Mouse (Mus musculus) thymus, adult 2 months (tissue): ENCODE results near the gene Gltp. TPM values are rescaled to one million over a fixed set of nuclear protein-coding genes. Genes with fewer than 3 reads are reported as not detected.

Source experiments
- DNase-seq: peaks from one replicate; pipeline ENCODE4 v3.0.0; 2021
- H3K27ac ChIP-seq: fragments of 200-500 bp; 2 replicates; pipeline ENCODE4 v1.5.1; 2012; ENCODE audit warnings: low read length, control low read depth; ENCODE audit not compliant: control insufficient read depth, insufficient read depth
- H3K27me3 ChIP-seq: fragments of 200-500 bp; 2 replicates; pipeline ENCODE4 v1.6.1; 2012; ENCODE audit warnings: mild to moderate bottlenecking, low read length, moderate library complexity, mixed read lengths; ENCODE audit not compliant: control insufficient read depth, insufficient read depth
- H3K36me3 ChIP-seq: fragments of 200-500 bp; 2 replicates; pipeline ENCODE4 v1.6.1; 2012; ENCODE audit warnings: mild to moderate bottlenecking, low read length, moderate library complexity; ENCODE audit not compliant: control insufficient read depth, insufficient read depth
- H3K4me1 ChIP-seq: fragments of 200-500 bp; replicated peaks from 2 replicates; pipeline ENCODE4 v1.6.1; 2012; ENCODE audit warnings: low read length; ENCODE audit not compliant: control insufficient read depth, insufficient read depth
- H3K4me3 ChIP-seq: fragments of 200-500 bp; 2 replicates; pipeline ENCODE4 v1.5.1; 2012; ENCODE audit warnings: mild to moderate bottlenecking, low read length, control low read depth, moderate library complexity; ENCODE audit not compliant: control insufficient read depth, insufficient read depth
- CTCF ChIP-seq: fragments of 200-500 bp; IDR thresholded peaks from 2 replicates; pipeline ENCODE4 v1.5.1; 2012; ENCODE audit warnings: mild to moderate bottlenecking, control low read depth, low read length, moderate library complexity, borderline replicate concordance; ENCODE audit not compliant: control insufficient read depth, poor library complexity, insufficient read depth; ENCODE audit errors: extremely low read depth
- POLR2A ChIP-seq: fragments of 200-500 bp; IDR thresholded peaks from 2 replicates; pipeline ENCODE4 v1.6.1; 2012; ENCODE audit warnings: mild to moderate bottlenecking, low read length, control low read depth, moderate library complexity; ENCODE audit not compliant: control insufficient read depth, poor library complexity, insufficient read depth; ENCODE audit errors: extremely low read depth
- WGBS: fragments of 180-500 bp; shearing (Covaris S2); methylation state at CpG from one replicate; pipeline ENCODE4 v1.1.7; 2018; 5-methylcytosine and 5-hydroxymethylcytosine counted together
- polyA plus RNA-seq: library from polyadenylated mRNA; depleted of rRNA; stranded (reverse); fragments of >200 nt; gene quantifications from 2 replicates; pipeline ENCODE4 v1.2.3, GENCODE M21; 2012

The Gltp gene
- polyA plus RNA-seq, 1 experiment = 237 TPM

DNA sequence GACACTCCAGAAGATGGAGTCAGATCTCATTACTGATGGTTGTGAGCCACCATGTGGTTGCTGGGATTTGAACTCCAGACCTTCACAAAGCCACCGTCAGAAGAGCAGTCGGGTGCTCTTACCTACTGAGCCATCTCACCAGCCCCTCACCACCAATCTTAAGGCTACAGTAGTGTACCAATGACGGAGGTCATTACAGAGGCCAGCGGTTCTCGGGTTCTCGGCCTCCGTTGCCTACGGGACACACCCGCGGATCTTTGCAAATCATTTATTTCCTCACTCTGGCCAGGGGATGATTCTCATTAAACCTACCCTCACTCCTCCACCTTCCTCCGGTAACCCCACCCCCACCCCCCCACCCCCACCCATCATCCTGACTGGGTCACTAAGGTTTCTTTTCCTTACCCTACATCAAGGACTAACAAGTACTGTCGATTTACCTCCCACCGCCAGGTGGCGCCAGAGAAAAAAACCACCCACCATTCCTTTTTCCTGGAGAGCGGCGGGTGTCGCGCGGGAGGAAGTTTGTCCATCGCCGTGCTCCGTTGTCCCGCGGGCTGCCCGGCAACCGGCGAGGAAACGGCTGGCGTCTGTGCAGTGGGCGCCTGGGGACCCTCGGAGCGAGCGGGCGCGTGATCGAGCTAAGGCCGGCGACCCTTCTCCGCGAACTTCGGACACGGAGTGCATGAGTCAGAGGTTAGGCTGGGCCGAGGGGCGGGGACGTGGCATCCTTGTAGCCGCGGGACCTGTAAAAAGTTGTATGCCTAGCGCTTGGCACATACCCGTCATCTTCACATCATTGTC lies 16.7 kb upstream of the Gltp start, which contains the start of gene Tchp:
Gene Tchp (plus strand): TSS at position 496 of the 804 bp plus-strand sequence.
- peak; percentile 93 for DNase-seq

DNA sequence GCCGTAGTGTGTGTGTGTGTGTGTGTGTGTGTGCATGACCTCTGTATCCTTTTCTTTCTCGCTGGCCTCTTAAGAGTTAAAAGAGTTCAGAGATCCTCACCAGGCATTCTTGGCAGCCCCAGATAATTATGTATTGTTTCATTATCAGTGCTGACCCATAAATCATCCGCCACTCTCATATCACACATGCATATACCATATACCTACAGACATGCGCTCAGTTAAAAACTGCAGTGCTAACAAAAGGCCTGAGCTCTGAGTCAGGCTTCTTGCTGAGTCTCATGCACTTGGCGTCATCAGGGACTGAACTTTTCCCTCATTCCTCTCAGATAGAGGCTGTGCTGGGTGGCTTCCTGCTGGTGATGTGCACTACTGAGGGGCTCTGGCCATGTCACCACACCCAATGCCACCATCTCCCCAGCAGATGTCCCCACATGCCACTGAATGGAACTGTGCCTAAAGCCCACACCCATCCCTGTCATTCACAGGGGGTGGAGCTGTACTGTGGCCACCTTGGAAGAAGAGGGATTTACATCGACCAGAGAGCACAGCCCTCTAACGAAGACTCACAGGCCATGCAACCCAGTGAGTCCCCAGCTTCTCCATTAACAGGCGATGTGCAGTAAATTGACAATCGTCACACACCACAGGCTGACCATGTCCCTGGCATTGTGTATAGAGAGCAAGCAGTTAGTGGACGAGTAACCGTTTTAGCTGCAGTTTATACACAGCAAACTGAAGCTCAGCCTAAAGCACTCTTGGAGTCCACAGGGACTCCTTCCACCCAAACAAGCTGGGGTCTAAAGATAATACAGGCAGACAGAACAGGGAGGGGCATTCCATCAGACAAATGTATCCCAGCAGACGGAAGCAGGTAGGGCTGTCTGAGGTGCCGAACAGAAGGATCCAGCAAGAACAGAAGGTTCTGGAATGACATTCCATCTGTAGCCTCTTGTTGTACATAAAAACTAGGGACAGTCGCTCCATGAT lies 11.9 kb upstream of the Gltp start:
- TF ChIP-seq CTCF (no peak), POLR2A (no peak)
- Histone ChIP-seq H3K27me3 (no peaks in the 10 kb centered on the region), H3K4me3 (no peak overlapping the region), H3K4me1 (no peaks in the 10 kb centered on the region), H3K27ac (no peak overlapping the region), H3K36me3 (no peaks in the 10 kb centered on the region)
- DNase-seq = no peak
- 84% methylated on average over 14 of the region's 14 CpGs for WGBS

More for the DNA sequence above, 16.7 kb upstream of the Gltp start, which contains the start of gene Tchp:
- TF ChIP-seq POLR2A = no peak
- peak; percentile 88 for TF ChIP-seq CTCF
- Histone ChIP-seq H3K27me3 (no peaks in the 10 kb centered on the region), H3K4me1 (peaks cover 12% of the 10 kb centered on the region; the same call in 1 of the 2 replicates), H3K36me3 (0 out of 2 replicates have a peak, but pooled peaks cover 5% of the 10 kb centered on the region), H3K27ac (no peak within 1 kb of the TSS), H3K4me3 (peak within 1 kb of the TSS; percentile 66)
- 11% methylated on average over 49 of the region's 49 CpGs for WGBS

DNA sequence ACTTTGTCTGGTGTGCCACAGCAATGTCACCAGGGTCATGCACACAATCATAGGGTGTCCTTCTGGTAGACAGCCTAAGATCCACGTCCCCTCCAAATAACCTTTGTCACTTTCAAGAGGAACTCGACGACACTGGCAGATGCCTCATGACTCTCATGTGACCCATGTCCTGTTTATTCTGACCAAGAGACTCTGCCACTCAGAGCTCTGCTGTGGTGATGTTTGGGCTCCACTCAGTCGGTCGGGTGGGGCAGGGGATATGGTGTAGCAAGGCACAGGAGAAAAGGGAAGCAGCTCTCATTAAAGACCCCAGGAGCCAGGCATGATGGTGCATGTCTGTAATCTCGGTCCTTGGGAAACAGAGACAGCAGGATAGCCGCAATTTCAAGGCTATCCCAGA lies 8.2 kb upstream of the Gltp start:
- DNase-seq = no peak
- no peaks in the 10 kb centered on the region for H3K36me3 ChIP-seq
- TF ChIP-seq CTCF = no peak
- no peak for TF ChIP-seq POLR2A
- no peaks in the 10 kb centered on the region for H3K27me3 ChIP-seq
- H3K4me3 ChIP-seq = peak overlapping the region; percentile 16; the same call in 1 of the 2 replicates
- no peak overlapping the region; the same call in 1 of the 2 replicates for H3K27ac ChIP-seq
- no peaks in the 10 kb centered on the region for H3K4me1 ChIP-seq
- WGBS = 31% methylated on average over 7 of the region's 7 CpGs

DNA sequence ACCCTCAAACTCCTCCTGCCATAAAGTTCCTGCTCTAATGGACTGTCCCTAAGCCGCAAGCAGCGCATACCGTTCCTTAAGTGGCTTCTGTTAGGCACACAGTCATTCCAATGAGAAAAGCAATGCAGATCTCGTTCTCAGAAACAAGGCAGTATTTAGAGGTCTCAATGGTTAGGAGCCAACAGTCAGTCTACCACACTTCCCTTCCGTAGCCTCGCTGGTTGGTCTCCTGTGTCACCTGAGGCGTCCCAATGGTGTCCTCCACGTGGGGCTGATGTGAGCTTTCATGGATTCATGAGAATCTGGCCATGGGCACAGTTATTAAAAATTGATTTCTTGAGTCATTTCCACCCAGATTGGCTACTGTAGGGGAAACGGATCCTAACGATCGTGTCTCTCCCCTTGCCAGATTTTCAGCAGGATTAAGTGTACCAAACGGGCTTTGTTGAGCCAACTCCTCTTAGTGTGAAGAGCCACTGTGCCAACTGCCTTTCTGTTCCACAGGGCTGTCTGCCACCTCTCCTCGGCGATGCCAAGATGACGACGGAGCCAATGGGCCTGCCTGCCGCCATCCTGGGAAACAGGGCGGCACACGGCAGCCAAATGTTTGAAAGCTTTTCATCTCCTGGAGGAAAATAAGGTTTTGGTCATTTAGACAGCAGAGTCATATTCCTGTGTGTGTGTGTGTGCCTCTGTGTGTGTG lies 7.4 kb upstream of the Gltp start:
- H3K36me3 ChIP-seq = no peaks in the 10 kb centered on the region
- no peaks in the 10 kb centered on the region for H3K4me1 ChIP-seq
- WGBS = 95% methylated on average over 19 of the region's 19 CpGs
- no peak for DNase-seq
- no peak overlapping the region for H3K4me3 ChIP-seq
- H3K27ac ChIP-seq = no peak overlapping the region
- no peaks in the 10 kb centered on the region for H3K27me3 ChIP-seq
- TF ChIP-seq CTCF = no peak
- TF ChIP-seq POLR2A = no peak

DNA sequence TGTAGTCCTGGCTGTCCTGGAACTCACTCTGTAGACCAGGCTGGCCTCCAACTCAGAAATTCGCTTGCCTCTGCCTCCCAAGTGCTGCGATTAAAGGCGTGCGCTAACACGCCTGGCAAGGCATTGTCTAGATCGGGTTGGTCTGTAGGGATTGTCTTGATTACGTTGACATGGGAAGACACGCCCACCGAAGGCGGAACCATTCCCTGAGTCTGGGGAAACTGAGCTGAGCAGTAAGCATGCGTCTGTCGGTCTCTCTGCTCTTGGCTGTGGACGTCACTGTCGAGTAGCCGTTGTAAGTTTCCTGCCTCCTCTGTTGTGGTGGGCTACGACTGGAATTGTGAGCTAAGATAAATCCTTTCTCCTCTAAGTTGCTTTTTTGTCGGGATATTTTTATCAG lies 6.2 kb upstream of the Gltp start:
- 94% methylated on average over 17 of the region's 17 CpGs for WGBS
- TF ChIP-seq CTCF (no peak), POLR2A (no peak)
- H3K4me3 ChIP-seq = no peak overlapping the region
- no peak overlapping the region for H3K27ac ChIP-seq
- H3K27me3 ChIP-seq = no peaks in the 10 kb centered on the region
- no peaks in the 10 kb centered on the region for H3K36me3 ChIP-seq
- DNase-seq = no peak
- H3K4me1 ChIP-seq = no peaks in the 10 kb centered on the region
